Mouse (Mus musculus) C2C12 (cell line): ENCODE measurements around the gene Kcnma1. TPM values are rescaled to one million over a fixed set of nuclear protein-coding genes. Genes with fewer than 3 reads are reported as not detected.

Source experiments
- H3K27me3 ChIP-seq: one replicate; pipeline ENCODE4 v1.6.1; 2011; ENCODE audit not compliant: control insufficient read depth, insufficient read depth, insufficient read length
- H3K36me3 ChIP-seq: one replicate; pipeline ENCODE4 v1.6.1; 2011; ENCODE audit not compliant: control insufficient read depth, insufficient read depth
- H3K4me3 ChIP-seq: one replicate; pipeline ENCODE4 v1.5.1; 2011; ENCODE audit warnings: mild to moderate bottlenecking, control low read depth; ENCODE audit not compliant: poor library complexity, insufficient read depth, severe bottlenecking
- H3K79me2 ChIP-seq: one replicate; pipeline ENCODE4 v1.6.1; 2011; ENCODE audit not compliant: control insufficient read depth, insufficient read depth
- H3K79me3 ChIP-seq: one replicate; pipeline ENCODE4 v1.6.1; 2011; ENCODE audit warnings: low read depth, control low read depth
- H3ac ChIP-seq: one replicate; pipeline ENCODE3; 2011; ENCODE audit warnings: low read depth; ENCODE audit not compliant: control insufficient read depth, insufficient read length
- CEBPB ChIP-seq: IDR thresholded peaks from one replicate; pipeline ENCODE4 v1.6.1; 2011; ENCODE audit warnings: low read depth, mild to moderate bottlenecking, control low read depth, moderate library complexity
- CTCF ChIP-seq: IDR thresholded peaks from one replicate; pipeline ENCODE4 v1.5.1; 2011; ENCODE audit not compliant: control insufficient read depth, insufficient read depth, insufficient read length
- FOSL1 ChIP-seq: IDR thresholded peaks from one replicate; pipeline ENCODE4 v1.8.0; 2011; ENCODE audit warnings: mild to moderate bottlenecking, low read length; ENCODE audit not compliant: poor library complexity, insufficient read depth, severe bottlenecking
- MAX ChIP-seq: IDR thresholded peaks from one replicate; pipeline ENCODE4 v1.6.1; 2011; ENCODE audit warnings: mild to moderate bottlenecking, control low read depth
- MYOD1 ChIP-seq: IDR thresholded peaks from one replicate; pipeline ENCODE4 v1.6.1; 2011; ENCODE audit warnings: low read depth; ENCODE audit not compliant: control insufficient read depth, insufficient read length
- MYOG ChIP-seq: IDR thresholded peaks from one replicate; pipeline ENCODE4 v1.6.1; 2011; ENCODE audit not compliant: control insufficient read depth, insufficient read length; ENCODE audit errors: extremely low read depth
- USF1 ChIP-seq: IDR thresholded peaks from one replicate; pipeline ENCODE4 v1.6.1; 2011; ENCODE audit warnings: low read depth, mild to moderate bottlenecking, control low read depth, moderate library complexity
- polyA plus RNA-seq: library from polyadenylated mRNA; unstranded; fragments of >200 nt; fragmentation: generic; extraction: Trizol; gene quantifications from one replicate; pipeline ENCODE4 v1.2.1, GENCODE M21; 2012; ENCODE audit warnings: missing spikeins

Gene Kcnma1
- polyA plus RNA-seq, 1 experiment: not detected

DNA sequence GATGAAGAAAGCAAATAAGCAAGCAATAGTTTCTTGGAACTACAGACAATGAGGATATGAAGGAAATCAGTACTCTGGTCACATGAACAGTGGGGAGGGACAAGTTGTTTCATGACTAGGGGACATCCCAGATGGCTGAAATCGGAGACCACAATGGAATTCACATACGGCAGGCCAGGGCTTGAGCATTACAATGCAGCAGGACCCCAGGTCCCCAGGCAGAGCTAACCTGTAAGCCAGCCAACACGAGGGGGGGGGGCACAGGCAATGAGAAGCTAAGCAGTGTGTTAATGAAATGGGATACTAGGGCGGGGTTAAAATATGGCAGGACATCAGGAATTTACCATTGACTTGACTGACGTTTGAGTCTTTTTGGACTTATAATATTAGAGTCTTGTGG lies 324.6 kb downstream of the Kcnma1 start:
- Histone ChIP-seq H3K4me3 (no peak overlapping the region), H3K79me3 (no peaks in the 10 kb centered on the region), H3K27me3 (peaks cover 6% of the 10 kb centered on the region), H3ac (no peak overlapping the region), H3K36me3 (no peaks in the 10 kb centered on the region), H3K79me2 (no peaks in the 10 kb centered on the region)
- no peak for TF ChIP-seq CTCF
- no peak for TF ChIP-seq CEBPB
- TF ChIP-seq MYOG: no peak
- TF ChIP-seq FOSL1: no peak
- TF ChIP-seq USF1: no peak
- no peak for TF ChIP-seq MAX
- TF ChIP-seq MYOD1: no peak

DNA sequence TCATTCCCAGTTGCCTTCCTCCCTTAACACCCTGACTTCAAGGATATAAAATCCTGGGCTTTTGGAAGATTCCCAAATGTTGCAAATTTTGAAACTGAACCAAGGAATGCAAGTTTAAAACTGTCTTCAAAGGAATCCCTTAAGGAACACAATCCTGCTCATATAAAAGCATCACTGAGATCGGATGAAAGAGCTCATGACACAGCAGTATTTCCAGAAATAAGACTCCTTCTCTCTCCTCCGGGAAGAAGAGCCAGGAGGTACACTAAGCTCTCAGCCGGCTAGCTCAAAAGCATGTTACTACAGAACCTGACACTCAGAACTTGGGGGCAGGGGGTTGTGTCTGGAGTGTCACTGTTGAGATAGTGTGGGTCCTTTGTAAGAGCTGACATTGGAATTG lies 325.8 kb downstream of the Kcnma1 start:
- Histone ChIP-seq H3K27me3 (peaks cover 6% of the 10 kb centered on the region), H3K79me3 (no peaks in the 10 kb centered on the region), H3K79me2 (no peaks in the 10 kb centered on the region), H3K36me3 (no peaks in the 10 kb centered on the region), H3ac (no peak overlapping the region), H3K4me3 (no peak overlapping the region)
- TF ChIP-seq MYOG (no peak), CEBPB (no peak), CTCF (no peak)

DNA sequence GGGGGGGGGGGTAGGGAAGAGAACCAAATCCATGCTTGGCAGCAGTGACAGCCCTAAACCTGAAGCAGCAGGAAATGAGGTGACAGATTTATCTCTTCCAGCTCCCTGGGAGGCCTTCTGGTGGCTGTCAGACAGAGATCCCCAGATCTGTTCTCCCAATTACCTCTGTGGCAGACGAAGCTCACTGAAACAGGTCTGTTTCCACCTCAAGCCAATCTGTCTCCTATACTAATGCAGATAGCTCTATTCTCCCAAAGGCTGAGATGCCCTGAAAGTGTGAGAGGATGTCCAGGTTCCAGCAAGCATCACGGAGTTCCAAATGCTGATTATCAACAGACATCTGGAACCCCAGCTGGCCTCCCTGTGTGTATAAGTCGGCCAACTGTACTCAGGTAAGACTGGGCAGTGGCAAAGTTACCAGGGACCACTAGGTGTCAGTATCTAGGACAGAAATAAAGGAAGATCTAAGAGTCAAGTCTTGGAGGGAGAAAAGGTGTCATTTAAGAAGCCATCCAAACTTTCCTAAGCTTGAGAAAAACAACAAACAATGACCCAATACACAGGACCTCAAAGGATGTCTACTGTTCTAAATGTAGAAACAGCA lies 329.7 kb downstream of the Kcnma1 start:
- TF ChIP-seq MAX (no peak), CTCF (no peak), MYOG (no peak), USF1 (no peak), FOSL1 (no peak), MYOD1 (no peak), CEBPB (no peak)
- H3K27me3 ChIP-seq: peaks cover 6% of the 10 kb centered on the region
- no peaks in the 10 kb centered on the region for H3K36me3 ChIP-seq
- H3K79me3 ChIP-seq: no peaks in the 10 kb centered on the region
- H3ac ChIP-seq: no peak overlapping the region
- H3K4me3 ChIP-seq: no peak overlapping the region
- no peaks in the 10 kb centered on the region for H3K79me2 ChIP-seq

DNA sequence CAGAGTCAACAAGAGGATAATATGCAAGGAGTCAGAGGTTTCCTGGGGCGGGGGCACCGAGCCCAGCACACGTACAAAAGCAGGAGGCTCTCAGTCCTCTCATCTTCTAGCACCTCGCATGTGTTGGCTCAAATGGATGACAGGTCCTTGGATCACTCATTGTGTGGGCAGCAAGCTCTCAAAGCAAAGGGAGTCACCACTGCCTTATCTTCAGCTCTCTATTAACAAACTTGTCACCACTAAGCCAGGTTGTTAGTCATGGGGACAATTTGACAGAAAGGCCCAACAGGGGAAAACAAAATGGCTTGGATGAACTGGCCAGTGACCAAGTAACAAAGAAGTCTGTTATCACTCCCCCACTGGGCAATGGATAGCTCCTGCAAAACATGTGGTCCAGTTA lies 331.5 kb downstream of the Kcnma1 start:
- H3ac ChIP-seq: no peak overlapping the region
- no peaks in the 10 kb centered on the region for H3K79me3 ChIP-seq
- H3K4me3 ChIP-seq: no peak overlapping the region
- peaks cover 6% of the 10 kb centered on the region for H3K27me3 ChIP-seq
- TF ChIP-seq MYOG: no peak
- no peak for TF ChIP-seq FOSL1
- no peak for TF ChIP-seq CEBPB
- TF ChIP-seq USF1: no peak
- no peak for TF ChIP-seq MAX
- no peak for TF ChIP-seq MYOD1
- TF ChIP-seq CTCF: no peak
- no peaks in the 10 kb centered on the region for H3K79me2 ChIP-seq
- no peaks in the 10 kb centered on the region for H3K36me3 ChIP-seq

DNA sequence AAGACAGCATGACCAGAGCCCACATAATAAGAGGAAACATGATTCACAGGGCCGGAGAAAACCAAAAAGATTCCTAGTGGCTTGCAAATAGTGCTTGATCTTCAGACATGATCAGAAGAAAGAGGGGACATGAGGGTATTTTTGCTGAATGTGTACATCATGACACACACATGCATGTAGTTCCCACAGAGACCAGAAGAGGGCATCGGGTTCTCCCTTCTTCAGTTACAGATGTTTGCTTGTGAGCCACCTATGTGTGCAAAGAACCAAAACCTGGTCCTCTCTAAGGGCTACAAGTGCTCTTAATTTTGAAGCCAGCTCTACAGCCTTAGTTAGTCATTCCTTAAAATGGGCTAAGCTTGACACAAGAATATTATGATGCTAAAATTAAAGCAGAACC lies 334.9 kb downstream of the Kcnma1 start:
- Histone ChIP-seq H3K4me3 (no peak overlapping the region), H3ac (no peak overlapping the region), H3K79me3 (no peaks in the 10 kb centered on the region), H3K79me2 (no peaks in the 10 kb centered on the region), H3K27me3 (no peaks in the 10 kb centered on the region), H3K36me3 (no peaks in the 10 kb centered on the region)
- TF ChIP-seq USF1 (no peak), CTCF (no peak), MAX (no peak), MYOG (no peak), CEBPB (no peak), MYOD1 (no peak), FOSL1 (no peak)

DNA sequence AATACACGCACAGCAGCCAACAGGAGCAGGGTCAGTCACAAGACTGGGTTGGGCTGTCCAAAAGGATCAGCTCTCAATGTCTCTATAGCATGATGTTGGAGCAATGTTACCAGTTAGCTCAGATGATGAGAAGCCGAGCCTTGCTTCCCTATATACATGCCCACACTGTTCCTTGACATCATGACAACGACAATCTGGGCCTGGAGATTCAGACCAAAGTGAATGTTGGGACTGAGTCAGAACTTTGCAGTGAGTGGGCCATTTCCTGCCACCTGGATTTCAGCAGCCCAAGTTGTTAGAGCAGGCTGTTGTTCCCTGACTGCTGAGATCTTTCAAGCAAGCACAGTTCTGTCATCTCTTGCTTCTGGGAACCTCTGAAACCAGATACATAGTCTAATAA lies 347.9 kb downstream of the Kcnma1 start:
- Histone ChIP-seq H3K79me2 (no peaks in the 10 kb centered on the region), H3K27me3 (no peaks in the 10 kb centered on the region), H3K79me3 (no peaks in the 10 kb centered on the region), H3K4me3 (no peak overlapping the region), H3ac (no peak overlapping the region), H3K36me3 (no peaks in the 10 kb centered on the region)
- TF ChIP-seq FOSL1 (no peak), CEBPB (no peak), USF1 (no peak), MYOD1 (no peak), MYOG (no peak), MAX (no peak), CTCF (no peak)
